Comparison of ENCODE assay signal across 8 mouse cellular contexts in the genomic region with DNA sequence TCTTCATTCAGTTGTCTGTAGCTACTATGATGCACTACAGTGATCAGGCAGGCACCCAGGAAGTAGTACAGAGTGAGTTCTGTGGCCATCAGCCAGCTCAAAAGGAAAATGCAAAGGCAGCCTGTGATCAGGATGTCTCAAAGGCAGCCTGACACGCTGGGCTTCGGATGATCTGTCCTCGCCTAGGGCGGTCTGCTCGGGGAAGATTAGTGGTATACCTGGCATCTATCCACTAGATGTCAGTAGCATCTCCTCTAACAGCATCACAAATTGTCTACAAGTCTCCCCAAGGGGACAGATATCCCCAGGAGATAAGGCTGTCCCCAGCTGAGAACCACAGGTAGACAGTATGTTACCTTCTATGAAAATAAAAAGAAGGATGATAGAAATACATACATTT. TPM values are rescaled to one million over a fixed set of nuclear protein-coding genes. Genes with fewer than 3 reads are reported as not detected.
DNase-seq lines count a peak whose midpoint lies in the region; ATAC-seq and TF ChIP-seq lines count a peak whose summit lies in the region.

No protein-coding gene starts in this region.

- no peaks in the 10 kb centered on the region for H3K9me3 ChIP-seq in heart, embryonic 11.5 days (replicated peaks; ENCODE audit: control insufficient read depth, low read length)
- no peaks in the 10 kb centered on the region for H3K9me3 ChIP-seq in forebrain, postnatal 0 days (ENCODE audit: low read length)

- WGBS in heart, adult 2 months: 24% methylated on average over 5 of the region's 5 CpGs
- WGBS in heart, embryonic 11.5 days (ENCODE audit: insufficient replicate concordance): 4% methylated on average over 5 of the region's 5 CpGs
- WGBS in forebrain, postnatal 0 days: 5% methylated on average over 5 of the region's 5 CpGs

- TF ChIP-seq EP300 in heart, adult 2 months (IDR thresholded peaks at IDR 0.05; ENCODE audit: insufficient read depth, low read depth, low read length): no peak

- TF ChIP-seq CTCF in heart, adult 2 months (IDR thresholded peaks at IDR 0.05): peak; percentile 59
- TF ChIP-seq CTCF in forebrain, postnatal 0 days (IDR thresholded peaks at IDR 0.05; ENCODE audit: low read depth): peak; percentile 76

- no peak for TF ChIP-seq POLR2A in heart, adult 2 months (IDR thresholded peaks at IDR 0.05; ENCODE audit: insufficient read depth, low read depth, low read length)

- no peaks in the 10 kb centered on the region for H3K27me3 ChIP-seq in heart, adult 2 months (ENCODE audit: control insufficient read depth, insufficient read depth, low read length)
- H3K27me3 ChIP-seq in heart, embryonic 11.5 days (ENCODE audit: control insufficient read depth, insufficient read depth, low read length): no peaks in the 10 kb centered on the region
- no peaks in the 10 kb centered on the region for H3K27me3 ChIP-seq in forebrain, postnatal 0 days (ENCODE audit: insufficient read depth, low read length)

- no peaks in the 10 kb centered on the region for H3K4me1 ChIP-seq in heart, adult 2 months (ENCODE audit: control insufficient read depth, insufficient read depth, low read length)
- no peaks in the 10 kb centered on the region for H3K4me1 ChIP-seq in heart, embryonic 11.5 days (ENCODE audit: control insufficient read depth, insufficient read depth, low read length)
- H3K4me1 ChIP-seq in forebrain, postnatal 0 days (ENCODE audit: insufficient read depth): no peaks in the 10 kb centered on the region

- ATAC-seq in heart, embryonic 11.5 days (replicated peaks; ENCODE audit: insufficient number of reproducible peaks, low FRiP score, low TSS enrichment): no peak
- ATAC-seq in forebrain, postnatal 0 days: peak; percentile 34; the same call in 1 of the 2 replicates
- ATAC-seq in megakaryocyte-erythroid progenitor cell, adult 5-6 weeks (replicated peaks; ENCODE audit: low FRiP score, low TSS enrichment, poor library complexity, severe bottlenecking): peak; percentile 90
- no peak for ATAC-seq in inflammation-experienced regulatory T-cells, adult 6 months

- H3K4me2 ChIP-seq in heart, embryonic 11.5 days: no peak overlapping the region
- H3K4me2 ChIP-seq in forebrain, postnatal 0 days (ENCODE audit: low read depth): no peak overlapping the region

- intact Hi-C loops in heart, adult 2 months (cut with DNase I): loop anchor here (5.0 kb wide), 1 partner anchor 137 kb away; no protein-coding TSS in a partner anchor

- H3K4me3 ChIP-seq in heart, adult 2 months: no peak overlapping the region
- H3K4me3 ChIP-seq in heart, embryonic 11.5 days (ENCODE audit: low read depth, low read length): no peak overlapping the region
- H3K4me3 ChIP-seq in forebrain, postnatal 0 days (ENCODE audit: low read depth, low read length): no peak overlapping the region

- H3K9ac ChIP-seq in heart, adult 2 months (ENCODE audit: low read depth, low read length): no peak overlapping the region
- no peak overlapping the region for H3K9ac ChIP-seq in heart, embryonic 11.5 days (ENCODE audit: low read depth, low read length)
- H3K9ac ChIP-seq in forebrain, postnatal 0 days: no peak overlapping the region

- no peaks in the 10 kb centered on the region for H3K79me2 ChIP-seq in heart, adult 2 months (replicated peaks; ENCODE audit: control insufficient read depth, insufficient read depth, low read length)

- no peak for DNase-seq in heart, adult 2 months
- DNase-seq in cerebellum, adult 11-12 months: peak; percentile 29
- peak; percentile 54 for DNase-seq in forebrain, postnatal 0 days
- DNase-seq in layer of hippocampus, postnatal 10 days (ENCODE audit: low spot score in 2 of 2): peak; percentile 23 to 33
- DNase-seq in urinary bladder, postnatal 4 days (ENCODE audit: low spot score in 2 of 2): no peak

- H3K36me3 ChIP-seq in heart, adult 2 months (ENCODE audit: control insufficient read depth, insufficient read depth, low read length): no peaks in the 10 kb centered on the region
- H3K36me3 ChIP-seq in heart, embryonic 11.5 days (ENCODE audit: control insufficient read depth, insufficient read depth, low read length): no peaks in the 10 kb centered on the region
- H3K36me3 ChIP-seq in forebrain, postnatal 0 days (ENCODE audit: insufficient read depth): no peaks in the 10 kb centered on the region

- H3K27ac ChIP-seq in heart, adult 2 months: no peak overlapping the region
- H3K27ac ChIP-seq in heart, embryonic 11.5 days (ENCODE audit: low read depth, low read length): no peak overlapping the region
- no peak overlapping the region for H3K27ac ChIP-seq in forebrain, postnatal 0 days (ENCODE audit: low read depth, low read length)

RNA-seq across cellular contexts. Expression of a gene that starts 26.6 kb away (rescaled TPM):
- total RNA-seq in heart, adult 2 months (2021): 1 to 10 TPM; 3.9 to 4.8 TPM
- 2.2 and 2.3 TPM in 2 replicates for polyA plus RNA-seq in heart, adult 2 months (2012; rRNA removed)
- 1.3 and 1.8 TPM in 2 replicates for polyA plus RNA-seq in heart, embryonic 11.5 days (2014; fragmentation: Nextera tagmentation; extraction: Ambion mirVana)
- total RNA-seq in forebrain, postnatal 0 days (2014; rRNA removed): 7.9 and 9.7 TPM in 2 replicates
- polyA plus RNA-seq in forebrain, postnatal 0 days (2015; fragmentation: Nextera tagmentation; extraction: Ambion mirVana): 4.2 and 7.5 TPM in 2 replicates
- 10 to 100 TPM; 17.5 to 19.7 TPM for total RNA-seq in layer of hippocampus, postnatal 10 days (2021)
- total RNA-seq in megakaryocyte-erythroid progenitor cell, adult 5-6 weeks (2014; fragmentation: Nextera tagmentation): 0.04 and 0.54 TPM in 2 replicates
- total RNA-seq in megakaryocyte-erythroid progenitor cell, adult 5-6 weeks (2017): not detected in 2 replicates
- under 1 TPM in 1 of 3 experiments, not detected in 2; 0.15 TPM for polyA plus RNA-seq in inflammation-experienced regulatory T-cells, adult 6 months (2017; shearing (Covaris generic))

RNA-seq across cellular contexts. Expression of a gene that starts 34.3 kb away (rescaled TPM):
- total RNA-seq in heart, adult 2 months (2021): 1 to 10 TPM in 1 of 2 experiments, under 1 TPM in 1; 0.82 to 1.0 TPM
- polyA plus RNA-seq in heart, adult 2 months (2012; rRNA removed): 0.39 and 0.79 TPM in 2 replicates
- not detected in 2 replicates for polyA plus RNA-seq in heart, embryonic 11.5 days (2014; fragmentation: Nextera tagmentation; extraction: Ambion mirVana)
- total RNA-seq in forebrain, postnatal 0 days (2014; rRNA removed): not detected in 2 replicates
- 0.12 TPM in 1 of 2 replicates, not detected in the other for polyA plus RNA-seq in forebrain, postnatal 0 days (2015; fragmentation: Nextera tagmentation; extraction: Ambion mirVana)
- under 1 TPM in 1 of 2 experiments, not detected in 1; 0.30 TPM for total RNA-seq in layer of hippocampus, postnatal 10 days (2021)
- not detected in 2 replicates for total RNA-seq in megakaryocyte-erythroid progenitor cell, adult 5-6 weeks (2014; fragmentation: Nextera tagmentation)
- total RNA-seq in megakaryocyte-erythroid progenitor cell, adult 5-6 weeks (2017): not detected in 2 replicates
- polyA plus RNA-seq in inflammation-experienced regulatory T-cells, adult 6 months (2017; shearing (Covaris generic)): not detected

Comparison
In these comparisons a context has a peak if more than half of its experiments do, and no peak if none do; other contexts are left out.
1. DNase-seq: peak in cerebellum, adult 11-12 months (single experiment), forebrain, postnatal 0 days (single experiment) and layer of hippocampus, postnatal 10 days (2 of 2); none in heart, adult 2 months (0 of 2) and urinary bladder, postnatal 4 days (0 of 2).
2. ATAC-seq: peak in forebrain, postnatal 0 days (single experiment) and megakaryocyte-erythroid progenitor cell, adult 5-6 weeks (single experiment); none in heart, embryonic 11.5 days (single experiment) and inflammation-experienced regulatory T-cells, adult 6 months (single experiment).